Mouse (Mus musculus) cerebellum, adult 11-12 months (tissue): Measurements from ENCODE around the gene Gm21317.
"Not testable (repeated sequence)": the region's sequence is repeated elsewhere in the genome, so short reads cannot be mapped to it uniquely, and the experiment has no call there.

ENCODE experiments used
- DNase-seq: peaks from one replicate; pipeline ENCODE4 v3.0.0; 2022

Gm21317 gene

GRCm38 (mm10) chrY:82224927-82225326 is at the start of gene Gm21317:
Gene Gm21317, plus strand, starts transcription at chrY:82225227.
- DNase-seq: not testable (repeated sequence)
